Mouse (Mus musculus): ENCODE results near the gene Mccc1. TPM values are rescaled to one million over a fixed set of nuclear protein-coding genes. Genes with fewer than 3 reads are reported as not detected.

Gene Mccc1
- total and polyA plus RNA-seq, 2 experiments from 2014 or later = 7.2 to 19.1 TPM

GRCm38 (mm10) chr3:35971149-35971548, 29.3 kb downstream of the Mccc1 start:
- H3K4me3 ChIP-seq (ENCODE audit: low read depth, low read length) = no peak overlapping the region
- no peaks in the 10 kb centered on the region for H3K9me3 ChIP-seq (ENCODE audit: low read length)
- H3K36me3 ChIP-seq (ENCODE audit: insufficient read depth, low read length) = peaks cover 19% of the 10 kb centered on the region; the same call in 1 of the 2 replicates
- no peaks in the 10 kb centered on the region for H3K27me3 ChIP-seq (ENCODE audit: insufficient read depth, low read length)
- H3K4me1 ChIP-seq (ENCODE audit: insufficient read depth, low read length) = no peaks in the 10 kb centered on the region
- DNase-seq (ENCODE audit: low spot score) = no peak
- no peak for TF ChIP-seq CTCF (IDR thresholded peaks at IDR 0.05)
- ATAC-seq (ENCODE audit: low FRiP score) = no peak
- WGBS = 94% methylated on average over 12 of the region's 12 CpGs
- no peak overlapping the region for H3K27ac ChIP-seq (ENCODE audit: low read depth, low read length)
- no peak overlapping the region for H3K9ac ChIP-seq (replicated peaks; ENCODE audit: low read length, poor library complexity, severe bottlenecking)
- no peak overlapping the region for H3K4me2 ChIP-seq (ENCODE audit: low read depth, low read length, poor library complexity, severe bottlenecking)

- peaks cover 14% of the 10 kb centered on the region; the same call in 1 of the 2 replicates for H3K36me3 ChIP-seq (ENCODE audit: insufficient read depth, low read length)
- H3K4me2 ChIP-seq (ENCODE audit: low read depth, low read length, poor library complexity, severe bottlenecking) = no peak overlapping the region
- H3K4me3 ChIP-seq (ENCODE audit: low read depth, low read length) = no peak overlapping the region
- WGBS = 93% methylated on average over 4 of the region's 4 CpGs
- TF ChIP-seq CTCF (IDR thresholded peaks at IDR 0.05) = no peak
- DNase-seq (ENCODE audit: low spot score) (no peak), ATAC-seq (ENCODE audit: low FRiP score) (no peak)
- H3K9ac ChIP-seq (replicated peaks; ENCODE audit: low read length, poor library complexity, severe bottlenecking) = no peak overlapping the region
- H3K27ac ChIP-seq (ENCODE audit: low read depth, low read length) = no peak overlapping the region
- H3K9me3 ChIP-seq (ENCODE audit: low read length) = no peaks in the 10 kb centered on the region
- no peaks in the 10 kb centered on the region for H3K4me1 ChIP-seq (ENCODE audit: insufficient read depth, low read length)
- H3K27me3 ChIP-seq (ENCODE audit: insufficient read depth, low read length) = no peaks in the 10 kb centered on the region
Measured at GRCm38 (mm10) chr3:35970441-35970840, 30.0 kb downstream of the Mccc1 start.

GRCm38 (mm10) chr3:35967366-35967921, 33.0 kb downstream of the Mccc1 start:
- Histone ChIP-seq H3K4me3 (ENCODE audit: low read depth, low read length) (no peak overlapping the region), H3K27ac (ENCODE audit: low read depth, low read length) (no peak overlapping the region), H3K4me2 (ENCODE audit: low read depth, low read length, poor library complexity, severe bottlenecking) (no peak overlapping the region), H3K27me3 (ENCODE audit: insufficient read depth, low read length) (no peaks in the 10 kb centered on the region), H3K4me1 (ENCODE audit: insufficient read depth, low read length) (no peaks in the 10 kb centered on the region), H3K9ac (replicated peaks; ENCODE audit: low read length, poor library complexity, severe bottlenecking) (no peak overlapping the region), H3K9me3 (ENCODE audit: low read length) (no peaks in the 10 kb centered on the region), H3K36me3 (ENCODE audit: insufficient read depth, low read length) (peaks cover 23% of the 10 kb centered on the region)
- DNase-seq (ENCODE audit: low spot score) = no peak
- ATAC-seq (ENCODE audit: low FRiP score) = no peak
- 94% methylated on average over 8 of the region's 8 CpGs for WGBS
- TF ChIP-seq CTCF (IDR thresholded peaks at IDR 0.05) = no peak

- no peak overlapping the region for H3K27ac ChIP-seq (ENCODE audit: low read depth, low read length)
- no peak overlapping the region for H3K4me2 ChIP-seq (ENCODE audit: low read depth, low read length, poor library complexity, severe bottlenecking)
- DNase-seq (ENCODE audit: low spot score) = no peak
- H3K4me3 ChIP-seq (ENCODE audit: low read depth, low read length) = no peak overlapping the region
- no peaks in the 10 kb centered on the region for H3K27me3 ChIP-seq (ENCODE audit: insufficient read depth, low read length)
- no peak overlapping the region for H3K9ac ChIP-seq (replicated peaks; ENCODE audit: low read length, poor library complexity, severe bottlenecking)
- 72% methylated on average over 2 of the region's 2 CpGs for WGBS
- no peaks in the 10 kb centered on the region for H3K4me1 ChIP-seq (ENCODE audit: insufficient read depth, low read length)
- no peaks in the 10 kb centered on the region for H3K9me3 ChIP-seq (ENCODE audit: low read length)
- peaks cover 19% of the 10 kb centered on the region for H3K36me3 ChIP-seq (ENCODE audit: insufficient read depth, low read length)
- no peak for ATAC-seq (ENCODE audit: low FRiP score)
- TF ChIP-seq CTCF (IDR thresholded peaks at IDR 0.05) = no peak
Measured at GRCm38 (mm10) chr3:35966493-35966892, 34.0 kb downstream of the Mccc1 start.

- H3K9me3 ChIP-seq (ENCODE audit: low read length) = no peaks in the 10 kb centered on the region
- DNase-seq (ENCODE audit: low spot score) (no peak), ATAC-seq (ENCODE audit: low FRiP score) (no peak)
- no peak overlapping the region for H3K27ac ChIP-seq (ENCODE audit: low read depth, low read length)
- TF ChIP-seq CTCF (IDR thresholded peaks at IDR 0.05) = no peak
- no peak overlapping the region for H3K4me3 ChIP-seq (ENCODE audit: low read depth, low read length)
- no peaks in the 10 kb centered on the region for H3K27me3 ChIP-seq (ENCODE audit: insufficient read depth, low read length)
- H3K4me1 ChIP-seq (ENCODE audit: insufficient read depth, low read length) = no peaks in the 10 kb centered on the region
- no peak overlapping the region for H3K9ac ChIP-seq (replicated peaks; ENCODE audit: low read length, poor library complexity, severe bottlenecking)
- no peak overlapping the region for H3K4me2 ChIP-seq (ENCODE audit: low read depth, low read length, poor library complexity, severe bottlenecking)
- WGBS = 87% methylated on average over 4 of the region's 4 CpGs
- peaks cover 22% of the 10 kb centered on the region for H3K36me3 ChIP-seq (ENCODE audit: insufficient read depth, low read length)
Measured at GRCm38 (mm10) chr3:35964928-35965327, 35.5 kb downstream of the Mccc1 start.

GRCm38 (mm10) chr3:35963921-35964320, 36.6 kb downstream of the Mccc1 start:
- Histone ChIP-seq H3K9me3 (ENCODE audit: low read length) (no peaks in the 10 kb centered on the region), H3K4me3 (ENCODE audit: low read depth, low read length) (no peak overlapping the region), H3K27ac (ENCODE audit: low read depth, low read length) (no peak overlapping the region), H3K27me3 (ENCODE audit: insufficient read depth, low read length) (no peaks in the 10 kb centered on the region), H3K4me2 (ENCODE audit: low read depth, low read length, poor library complexity, severe bottlenecking) (no peak overlapping the region), H3K9ac (replicated peaks; ENCODE audit: low read length, poor library complexity, severe bottlenecking) (no peak overlapping the region), H3K4me1 (ENCODE audit: insufficient read depth, low read length) (no peaks in the 10 kb centered on the region), H3K36me3 (ENCODE audit: insufficient read depth, low read length) (peaks cover 29% of the 10 kb centered on the region)
- WGBS = 94% methylated on average over 5 of the region's 5 CpGs
- ATAC-seq (ENCODE audit: low FRiP score) (no peak), DNase-seq (ENCODE audit: low spot score) (no peak)
- TF ChIP-seq CTCF (IDR thresholded peaks at IDR 0.05) = no peak
